Mouse (Mus musculus): ENCODE measurements around the gene Lrfn3.

DNA sequence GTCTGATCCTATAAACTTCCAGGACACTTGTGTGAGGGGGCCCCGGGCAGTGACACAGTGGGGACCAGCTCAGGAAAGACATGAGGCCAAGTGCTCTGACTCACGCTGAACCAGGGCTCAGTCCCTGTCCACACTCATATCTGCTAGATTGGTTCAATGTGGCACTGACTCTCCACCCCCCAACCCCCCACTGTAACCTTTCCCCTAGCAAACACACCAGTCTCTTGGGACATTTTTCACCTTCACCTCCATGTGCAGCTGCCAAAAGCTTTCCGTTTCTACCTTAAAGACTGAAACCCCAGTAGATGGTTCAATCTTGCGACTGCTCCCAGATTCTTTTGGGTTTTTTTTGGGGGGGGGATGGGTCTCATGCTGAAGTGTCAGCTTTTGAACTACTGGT, 8.5 kb downstream of the Lrfn3 start:
- TF ChIP-seq CTCF (IDR thresholded peaks at IDR 0.05; ENCODE audit: borderline replicate concordance, control insufficient read depth, extremely low read depth, insufficient read depth, low read length, poor library complexity) (no peak), POLR2A (IDR thresholded peaks at IDR 0.05; ENCODE audit: control insufficient read depth, extremely low read depth, insufficient read depth, low read length, poor library complexity) (no peak)

Data from thymus, adult 2 months (tissue).